Mouse (Mus musculus) hindbrain, embryonic 14.5 days (tissue): ENCODE results near the gene E2f8. TPM values are rescaled to one million over a fixed set of nuclear protein-coding genes. Genes with fewer than 3 reads are reported as not detected.

Experiments used
- ATAC-seq: fragments of 200-750 bp; cut with Nextera tagmentation; 2 replicates; pipeline ENCODE4 v1.8.0; 2017; ENCODE audit warnings: moderate number of reproducible peaks, mild to moderate bottlenecking, moderate TSS enrichment, moderate library complexity; ENCODE audit not compliant: low FRiP score
- DNase-seq: peaks from one replicate; pipeline ENCODE4 v3.0.0-alpha.2; 2015; ENCODE audit warnings: low spot score
- H3K27ac ChIP-seq: fragments of 300-500 bp; sonication (generic); 2 replicates; pipeline ENCODE4 v1.5.1; 2014; ENCODE audit warnings: mild to moderate bottlenecking, moderate library complexity
- H3K27me3 ChIP-seq: fragments of 300-500 bp; sonication (generic); 2 replicates; pipeline ENCODE4 v1.6.1; 2014; ENCODE audit warnings: mild to moderate bottlenecking, low read length, mixed read lengths; ENCODE audit not compliant: control insufficient read depth, insufficient read depth
- H3K36me3 ChIP-seq: fragments of 300-500 bp; sonication (generic); replicated peaks from 2 replicates; pipeline ENCODE4 v1.6.1; 2014; ENCODE audit not compliant: control insufficient read depth, insufficient read depth
- H3K4me1 ChIP-seq: fragments of 300-500 bp; sonication (generic); replicated peaks from 2 replicates; pipeline ENCODE4 v1.6.1; 2014; ENCODE audit warnings: antibody characterized with exemption, low read length, mixed read lengths; ENCODE audit not compliant: control insufficient read depth, insufficient read depth
- H3K4me2 ChIP-seq: fragments of 300-500 bp; sonication (generic); replicated peaks from 2 replicates; pipeline ENCODE4 v1.6.1; 2014; ENCODE audit warnings: mild to moderate bottlenecking, moderate library complexity
- H3K4me3 ChIP-seq: fragments of 300-500 bp; sonication (generic); replicated peaks from 2 replicates; pipeline ENCODE4 v1.5.1; 2014; ENCODE audit warnings: mild to moderate bottlenecking, low read length
- H3K9ac ChIP-seq: fragments of 300-500 bp; sonication (generic); 2 replicates; pipeline ENCODE4 v1.6.1; 2014
- H3K9me3 ChIP-seq: fragments of 300-500 bp; sonication (generic); 2 replicates; pipeline ENCODE4 v1.6.1; 2016; ENCODE audit warnings: low read length; ENCODE audit not compliant: control insufficient read depth
- WGBS: fragments of 180-500 bp; shearing (Covaris S2); extraction: QIAGEN DNeasy Blood & Tissue Kit; methylation state at CpG from one replicate; pipeline ENCODE4 v1.1.7; 2014; 5-methylcytosine and 5-hydroxymethylcytosine counted together
- polyA plus RNA-seq: library from polyadenylated mRNA; unstranded; fragments of >200 nt; fragmentation: Nextera tagmentation; extraction: Ambion mirVana; gene quantifications from 2 replicates; pipeline ENCODE4 v1.2.1, GENCODE M21; 2014

Gene E2f8
- polyA plus RNA-seq, 1 experiment from 2014 or later, result 2.4 TPM

DNA sequence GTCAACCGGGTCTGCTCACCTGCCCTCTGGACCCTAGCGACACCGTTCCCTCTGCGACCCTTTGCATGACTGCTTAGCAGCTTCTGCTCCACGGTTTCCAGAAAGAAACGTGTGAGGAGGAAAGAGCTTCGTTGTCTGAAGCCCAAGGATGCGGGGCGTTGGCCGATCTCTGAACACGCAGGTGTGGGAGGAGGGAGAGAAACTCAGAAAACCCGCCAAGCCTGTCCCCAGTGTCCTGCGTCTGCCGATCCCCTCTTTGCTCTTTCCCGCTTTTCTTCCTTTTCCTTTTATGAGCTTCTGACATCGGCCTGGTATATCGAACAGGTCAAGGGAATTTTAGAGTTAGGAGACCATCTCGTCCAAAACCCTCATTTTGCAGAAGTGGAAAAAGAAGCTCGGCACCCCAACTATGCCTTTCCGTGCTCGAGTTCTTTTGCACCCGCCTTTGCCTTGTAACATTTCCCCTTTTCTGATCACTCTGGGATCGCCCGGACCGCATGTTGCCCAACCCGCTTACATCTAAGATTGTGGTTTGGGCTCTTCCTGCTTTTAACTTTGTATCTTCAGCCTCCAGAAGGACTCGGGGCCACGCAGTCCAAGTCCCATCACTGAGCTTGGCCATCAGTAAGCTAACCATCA is 694 bp upstream of the E2f8 start:
- H3K4me1 ChIP-seq, result peaks cover 5% of the 10 kb centered on the region; the same call in 1 of the 2 replicates
- peak overlapping the region; percentile 100 for H3K4me2 ChIP-seq
- ATAC-seq, result no peak
- H3K9me3 ChIP-seq, result no peaks in the 10 kb centered on the region
- no peaks in the 10 kb centered on the region for H3K36me3 ChIP-seq
- H3K9ac ChIP-seq, result no peak overlapping the region
- H3K27ac ChIP-seq, result no peak overlapping the region
- peak overlapping the region; percentile 74 for H3K4me3 ChIP-seq
- peaks cover 25% of the 10 kb centered on the region for H3K27me3 ChIP-seq
- DNase-seq, result no peak
- WGBS, result 1% methylated on average over 28 of the region's 28 CpGs

DNA sequence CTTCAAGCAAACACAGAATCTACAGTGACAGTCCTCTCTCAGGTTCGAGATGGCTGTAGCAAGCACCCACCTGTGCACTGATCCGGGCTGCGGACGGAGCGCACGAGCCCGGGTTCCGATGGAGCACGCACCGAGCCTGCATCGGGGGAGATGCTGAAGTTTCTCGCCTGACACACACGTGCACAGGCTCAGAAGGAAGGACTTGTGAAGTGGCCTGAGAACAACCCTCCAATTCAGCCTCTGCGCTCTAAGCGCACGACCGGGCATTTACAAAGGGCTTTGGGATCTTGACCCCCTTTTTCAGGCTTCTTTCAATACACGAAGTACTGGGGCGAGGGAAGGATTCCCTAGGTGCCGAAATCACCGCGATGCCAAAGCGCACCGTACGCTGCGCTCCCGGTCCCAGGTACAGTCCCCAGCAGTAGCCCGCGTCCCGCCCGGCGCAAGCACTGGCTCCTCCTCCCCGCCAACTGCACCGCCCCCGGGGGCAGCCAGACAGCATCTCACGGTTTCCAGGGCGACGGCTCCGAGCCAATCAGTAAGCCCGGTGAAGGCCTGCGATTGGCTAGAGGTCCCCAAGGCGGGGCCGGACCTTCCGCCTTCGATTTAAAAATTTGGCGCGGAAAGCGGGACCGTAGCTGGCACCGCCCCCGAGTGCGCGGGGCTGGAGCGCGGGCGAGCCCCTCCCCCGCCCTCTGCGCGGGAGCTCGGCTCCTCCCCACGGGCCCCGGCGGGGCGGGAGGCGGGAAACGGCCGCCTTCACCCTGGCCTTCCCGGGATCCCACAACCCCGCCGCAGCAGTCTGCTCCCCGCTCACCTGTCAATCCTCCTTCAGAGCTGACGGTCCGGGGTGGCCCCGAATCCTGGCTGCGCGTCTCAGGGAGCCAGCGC is 560 bp downstream of the E2f8 start:
- DNase-seq (peak; percentile 96), ATAC-seq (peak; percentile 99)
- Histone ChIP-seq H3K4me3 (peak overlapping the region; percentile 74), H3K27me3 (peaks cover 25% of the 10 kb centered on the region), H3K27ac (no peak overlapping the region), H3K4me1 (peaks cover 5% of the 10 kb centered on the region; the same call in 1 of the 2 replicates), H3K36me3 (no peaks in the 10 kb centered on the region), H3K9me3 (no peaks in the 10 kb centered on the region), H3K9ac (peak overlapping the region; percentile 51), H3K4me2 (peak overlapping the region; percentile 100)
- under 1% methylated on average over 70 of the region's 77 CpGs for WGBS

DNA sequence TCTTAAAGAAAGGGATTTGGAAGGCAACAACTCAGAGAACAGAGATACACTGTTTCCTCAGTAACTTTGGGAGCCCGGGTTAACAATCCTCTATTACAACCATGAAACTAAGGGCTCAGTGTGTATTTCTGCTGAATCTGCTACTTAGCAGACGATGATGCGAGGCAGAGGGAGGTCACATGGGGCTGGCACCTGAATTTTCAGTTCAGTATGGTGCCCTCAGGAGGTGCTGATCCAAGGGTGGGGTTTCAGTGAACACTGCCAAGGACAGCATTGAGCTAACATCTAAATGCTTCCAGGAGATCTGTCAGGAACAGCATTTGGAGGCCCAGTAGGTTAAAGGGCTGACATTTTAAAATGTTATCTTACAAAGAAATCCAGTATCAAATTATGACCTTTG is 1.8 kb downstream of the E2f8 start:
- ATAC-seq (no peak), DNase-seq (no peak)
- no peaks in the 10 kb centered on the region for H3K36me3 ChIP-seq
- peaks cover 22% of the 10 kb centered on the region for H3K27me3 ChIP-seq
- H3K27ac ChIP-seq, result no peak overlapping the region
- peak overlapping the region; percentile 37 for H3K4me2 ChIP-seq
- H3K9ac ChIP-seq, result no peak overlapping the region
- WGBS, result 45% methylated on average over 3 of the region's 3 CpGs
- H3K9me3 ChIP-seq, result no peaks in the 10 kb centered on the region
- no peak overlapping the region for H3K4me3 ChIP-seq
- H3K4me1 ChIP-seq, result peaks cover 5% of the 10 kb centered on the region; the same call in 1 of the 2 replicates

DNA sequence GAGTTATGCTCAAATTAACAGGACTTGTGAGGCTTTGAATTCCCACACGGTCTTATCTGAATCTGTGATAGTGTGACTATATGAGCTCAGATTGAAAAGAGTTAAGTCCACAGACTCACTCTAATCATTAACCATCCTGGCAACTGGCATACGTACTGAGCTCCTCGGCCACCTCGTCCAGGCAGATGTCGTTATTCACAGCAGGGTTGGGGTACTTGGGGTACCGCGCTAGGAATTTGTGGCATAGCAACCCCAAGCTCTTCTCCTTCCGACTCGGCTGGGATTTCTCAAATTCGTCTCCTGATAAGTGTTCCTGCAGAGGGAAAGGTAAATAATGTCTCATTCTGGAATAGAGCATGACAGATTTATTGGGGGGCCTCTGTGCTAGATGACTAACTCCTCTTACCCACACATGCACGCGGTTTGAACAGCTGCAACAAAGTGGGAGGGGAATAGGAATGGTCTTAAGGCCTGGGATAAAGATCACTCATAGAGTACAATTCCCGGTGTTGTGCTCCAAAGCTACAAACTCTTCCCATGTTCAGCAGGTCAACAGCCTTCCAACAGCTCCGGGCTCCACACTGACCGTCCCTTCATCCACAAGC is 3.5 kb downstream of the E2f8 start:
- no peak for ATAC-seq
- no peak overlapping the region for H3K9ac ChIP-seq
- no peak overlapping the region for H3K4me3 ChIP-seq
- no peak overlapping the region for H3K4me2 ChIP-seq
- DNase-seq, result no peak
- no peak overlapping the region for H3K27ac ChIP-seq
- peaks cover 5% of the 10 kb centered on the region; the same call in 1 of the 2 replicates for H3K4me1 ChIP-seq
- WGBS, result 79% methylated on average over 15 of the region's 15 CpGs
- peaks cover 11% of the 10 kb centered on the region for H3K27me3 ChIP-seq
- no peaks in the 10 kb centered on the region for H3K9me3 ChIP-seq
- H3K36me3 ChIP-seq, result 0 out of 2 replicates have a peak, but pooled peaks cover 3% of the 10 kb centered on the region

DNA sequence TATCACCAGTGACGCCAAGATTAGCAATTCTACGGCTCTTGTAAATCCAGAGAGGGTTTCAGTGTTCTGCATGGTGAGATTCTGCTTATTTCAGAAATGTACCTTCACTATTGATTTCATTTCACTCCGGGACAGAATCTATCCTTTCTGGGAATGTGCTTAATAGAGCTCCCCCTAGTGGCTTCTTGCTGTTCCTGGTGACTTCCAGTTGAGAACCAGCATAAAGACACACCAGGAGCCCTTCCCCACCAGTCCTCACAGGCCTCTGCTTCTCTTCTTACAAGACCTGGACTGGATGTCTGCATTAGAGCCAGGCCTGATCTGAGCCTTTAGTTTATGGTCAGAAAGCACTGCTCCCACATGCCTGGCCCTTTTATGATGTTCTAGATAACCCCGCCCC is 4.9 kb downstream of the E2f8 start:
- Histone ChIP-seq H3K4me1 (peaks cover 5% of the 10 kb centered on the region; the same call in 1 of the 2 replicates), H3K9me3 (no peaks in the 10 kb centered on the region), H3K36me3 (0 out of 2 replicates have a peak, but pooled peaks cover 3% of the 10 kb centered on the region), H3K9ac (no peak overlapping the region), H3K27me3 (no peaks in the 10 kb centered on the region; the same call in 1 of the 2 replicates), H3K27ac (no peak overlapping the region), H3K4me3 (no peak overlapping the region), H3K4me2 (no peak overlapping the region)
- ATAC-seq (no peak), DNase-seq (peak; percentile 77)
- WGBS, result 69% methylated on average over 4 of the region's 4 CpGs

DNA sequence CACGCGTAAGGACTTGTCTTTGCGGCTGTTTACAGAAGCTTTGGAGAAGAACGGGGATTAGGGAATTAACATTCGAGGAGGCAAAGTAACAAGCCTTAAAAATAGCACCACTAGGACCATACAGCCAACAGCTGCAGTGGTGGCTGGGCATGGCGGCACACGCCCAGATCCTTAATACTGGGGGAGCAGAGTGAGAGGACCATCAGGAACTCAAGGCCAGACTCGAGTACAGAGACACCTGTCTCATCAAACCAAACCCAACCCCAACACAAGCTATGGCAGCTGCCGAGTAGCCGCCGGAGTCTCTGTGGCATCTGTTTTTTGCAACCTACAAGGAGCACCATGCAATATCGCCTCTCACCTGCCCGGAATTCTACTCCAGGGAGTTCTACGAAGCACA is 6.3 kb downstream of the E2f8 start:
- Histone ChIP-seq H3K36me3 (0 out of 2 replicates have a peak, but pooled peaks cover 3% of the 10 kb centered on the region), H3K4me1 (no peaks in the 10 kb centered on the region), H3K9me3 (no peaks in the 10 kb centered on the region), H3K4me2 (no peak overlapping the region), H3K27me3 (no peaks in the 10 kb centered on the region), H3K9ac (no peak overlapping the region), H3K27ac (no peak overlapping the region), H3K4me3 (no peak overlapping the region)
- DNase-seq, result no peak
- 97% methylated on average over 14 of the region's 14 CpGs for WGBS
- no peak for ATAC-seq

DNA sequence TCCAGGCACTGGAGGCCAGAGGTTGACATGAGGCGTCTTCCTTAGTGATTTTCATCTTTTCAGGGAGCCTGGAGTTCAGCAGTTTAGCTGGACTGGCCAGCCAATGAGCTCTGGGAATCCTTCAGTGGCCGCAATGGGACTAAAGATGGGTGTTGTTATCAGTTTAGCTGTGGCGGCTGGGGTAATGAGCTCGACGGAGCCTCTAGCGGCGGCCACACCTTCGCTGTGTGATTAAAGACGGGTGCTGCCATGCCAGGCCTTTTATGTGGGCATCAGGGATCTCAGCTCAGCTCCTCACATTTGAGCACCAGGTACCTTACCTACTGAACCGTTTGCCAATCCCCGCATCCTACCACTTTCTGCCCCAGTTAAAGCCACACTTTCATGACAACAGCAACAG is 10.1 kb downstream of the E2f8 start:
- ATAC-seq, result no peak
- H3K4me3 ChIP-seq, result no peak overlapping the region
- no peak overlapping the region for H3K4me2 ChIP-seq
- 0 out of 2 replicates have a peak, but pooled peaks cover 3% of the 10 kb centered on the region for H3K36me3 ChIP-seq
- 93% methylated on average over 11 of the region's 11 CpGs for WGBS
- H3K27ac ChIP-seq, result no peak overlapping the region
- no peaks in the 10 kb centered on the region for H3K27me3 ChIP-seq
- no peaks in the 10 kb centered on the region for H3K9me3 ChIP-seq
- H3K4me1 ChIP-seq, result no peaks in the 10 kb centered on the region
- no peak overlapping the region for H3K9ac ChIP-seq
- DNase-seq, result no peak

DNA sequence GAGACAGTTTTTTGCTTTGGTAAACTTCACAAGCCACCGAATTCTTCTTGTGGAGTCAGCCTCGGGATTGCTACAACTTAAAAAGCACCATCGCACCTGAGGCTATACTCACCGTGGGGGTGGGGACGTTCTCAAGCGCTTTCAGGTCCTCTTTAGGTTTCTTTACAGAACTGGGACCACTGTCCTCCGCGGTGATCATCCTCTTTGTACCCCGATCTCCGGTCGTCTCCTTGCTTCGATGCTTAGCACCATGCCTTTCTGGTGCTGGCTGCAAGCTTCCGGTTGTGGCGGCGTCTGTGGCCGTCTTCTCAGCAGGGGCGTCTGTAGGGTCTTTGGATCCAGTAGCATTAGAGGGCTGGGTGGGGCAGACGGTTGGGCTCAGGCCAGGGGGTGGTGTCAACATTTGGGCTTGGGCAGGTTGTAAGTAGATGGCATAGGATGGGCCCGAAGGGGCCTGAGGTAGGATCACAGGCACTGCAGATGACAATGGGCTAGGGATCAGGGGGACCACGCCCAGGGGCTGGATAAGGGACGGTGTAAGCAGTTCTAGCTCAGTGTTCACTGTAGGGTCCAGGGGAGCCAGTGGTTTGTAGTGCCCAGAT is 10.7 kb downstream of the E2f8 start:
- H3K36me3 ChIP-seq, result 0 out of 2 replicates have a peak, but pooled peaks cover 3% of the 10 kb centered on the region
- whole genome bisulfite sequencing, result 94% methylated on average over 21 of the region's 21 CpGs
- H3K4me2 ChIP-seq, result no peak overlapping the region
- H3K9ac ChIP-seq, result no peak overlapping the region
- H3K27me3 ChIP-seq, result no peaks in the 10 kb centered on the region
- H3K27ac ChIP-seq, result no peak overlapping the region
- H3K9me3 ChIP-seq, result no peaks in the 10 kb centered on the region
- DNase-seq (no peak), ATAC-seq (no peak)
- H3K4me3 ChIP-seq, result no peak overlapping the region
- H3K4me1 ChIP-seq, result no peaks in the 10 kb centered on the region

DNA sequence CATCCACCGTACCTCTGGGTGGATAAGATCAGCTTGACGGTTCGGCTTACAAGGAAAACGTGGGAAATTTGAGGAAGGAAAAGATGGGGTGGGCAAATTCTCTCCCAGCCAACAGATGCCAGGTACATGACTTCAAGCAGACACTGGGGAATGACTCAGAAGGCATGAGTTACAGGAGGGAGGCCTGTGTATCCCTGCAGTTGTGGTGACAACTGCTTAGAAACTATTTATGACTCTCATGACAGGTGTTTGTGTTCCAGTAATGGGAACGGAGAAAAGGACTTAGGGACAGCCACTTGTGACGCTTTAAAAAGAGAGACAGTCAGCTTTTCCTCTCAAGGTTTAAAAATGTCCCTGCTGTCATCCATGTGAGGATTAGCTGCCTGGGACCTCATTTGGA is 11.3 kb downstream of the E2f8 start:
- DNase-seq (no peak), ATAC-seq (no peak)
- 0 out of 2 replicates have a peak, but pooled peaks cover 3% of the 10 kb centered on the region for H3K36me3 ChIP-seq
- H3K4me2 ChIP-seq, result no peak overlapping the region
- H3K9me3 ChIP-seq, result no peaks in the 10 kb centered on the region
- WGBS, result 89% methylated on average over 6 of the region's 6 CpGs
- no peak overlapping the region for H3K4me3 ChIP-seq
- H3K27ac ChIP-seq, result no peak overlapping the region
- no peaks in the 10 kb centered on the region for H3K4me1 ChIP-seq
- no peak overlapping the region for H3K9ac ChIP-seq
- H3K27me3 ChIP-seq, result no peaks in the 10 kb centered on the region
